Mouse (Mus musculus) ES-E14 (cell line): ENCODE results near the gene Rpgrip1l. TPM values are rescaled to one million over a fixed set of nuclear protein-coding genes. Genes with fewer than 3 reads are reported as not detected.

Experiments used
- DNase-seq: peaks from one replicate; pipeline ENCODE4 v3.0.0-alpha.2; 2013; ENCODE audit warnings: low read depth, low spot score
- H3K27ac ChIP-seq: 2 replicates; pipeline ENCODE4 v1.5.1; 2012; ENCODE audit warnings: low read depth, mild to moderate bottlenecking, low read length, moderate library complexity, mixed read lengths; ENCODE audit not compliant: poor library complexity, insufficient read depth, severe bottlenecking
- H3K36me3 ChIP-seq: 2 replicates; pipeline ENCODE4 v1.6.1; 2012; ENCODE audit warnings: mild to moderate bottlenecking, low read length, moderate library complexity, mixed read lengths; ENCODE audit not compliant: control insufficient read depth, poor library complexity, insufficient read depth, severe bottlenecking
- H3K4me1 ChIP-seq, 2 experiments: fragments of 150-350 bp in 1 of 2; sonication (generic) in 1 of 2; 2 replicates each; pipeline ENCODE4 v1.6.1; 2012; ENCODE audit warnings: low read length in 2 of 2, mild to moderate bottlenecking in 1 of 2, mixed read lengths in 1 of 2; ENCODE audit not compliant: control insufficient read depth in 2 of 2, insufficient read depth in 2 of 2, poor library complexity in 1 of 2
- H3K4me3 ChIP-seq, 2 experiments: fragments of 150-350 bp in 1 of 2; sonication (generic) in 1 of 2; 2 replicates each; pipeline ENCODE4 v1.5.1; 2012; ENCODE audit warnings: low read length in 2 of 2, low read depth in 1 of 2, mild to moderate bottlenecking in 1 of 2, mixed read lengths in 1 of 2; ENCODE audit not compliant: insufficient read depth in 1 of 2, poor library complexity in 1 of 2, severe bottlenecking in 1 of 2
- H3K9ac ChIP-seq: 2 replicates; pipeline ENCODE4 v1.6.1; 2012; ENCODE audit warnings: low read depth, mild to moderate bottlenecking, low read length, mixed read lengths; ENCODE audit not compliant: poor library complexity, insufficient read depth, severe bottlenecking
- H3K9me3 ChIP-seq: fragments of 150-350 bp; sonication (generic); 2 replicates; pipeline ENCODE4 v1.6.1; 2012; ENCODE audit warnings: low read depth, mild to moderate bottlenecking, low read length; ENCODE audit not compliant: control insufficient read depth, insufficient read depth
- CHD2 ChIP-seq: IDR thresholded peaks from 2 replicates; pipeline ENCODE4 v1.6.1; 2014; ENCODE audit warnings: mild to moderate bottlenecking, low read depth, low read length, inconsistent platforms
- HCFC1 ChIP-seq: IDR thresholded peaks from 2 replicates; pipeline ENCODE4 v1.6.1; 2012; ENCODE audit warnings: low read length, inconsistent platforms, borderline replicate concordance; ENCODE audit not compliant: insufficient read depth
- MAFK ChIP-seq: IDR thresholded peaks from 2 replicates; pipeline ENCODE4 v1.6.1; 2014; ENCODE audit warnings: mild to moderate bottlenecking, low read depth, low read length, inconsistent platforms; ENCODE audit not compliant: insufficient read depth
- ZC3H11A ChIP-seq: IDR thresholded peaks from 2 replicates; pipeline ENCODE4 v1.6.1; 2012; ENCODE audit warnings: low read depth, mild to moderate bottlenecking, inconsistent platforms, low read length, borderline replicate concordance
- ZNF384 ChIP-seq: IDR thresholded peaks from 2 replicates; pipeline ENCODE4 v1.6.1; 2012; ENCODE audit warnings: low read depth, low read length, inconsistent platforms
- in situ Hi-C, 2 experiments: fragments of 600-800 bp; cut with MboI; formaldehyde crosslinking; loops; one replicate each; pipeline ENCODE4 v1.15.1; 2025; ENCODE audit warnings: low sequenced_read_pairs in 2 of 2, inconsistent platforms in 1 of 2; ENCODE audit not compliant: unreplicated experiment in 2 of 2
- total RNA-seq: library from RNA; depleted of rRNA; stranded (reverse); fragments of 300-350 nt; gene quantifications from 2 replicates; pipeline ENCODE4 v1.2.3, GENCODE M21; 2012

Gene Rpgrip1l
- total RNA-seq, 1 experiment = 2.7 TPM

DNA sequence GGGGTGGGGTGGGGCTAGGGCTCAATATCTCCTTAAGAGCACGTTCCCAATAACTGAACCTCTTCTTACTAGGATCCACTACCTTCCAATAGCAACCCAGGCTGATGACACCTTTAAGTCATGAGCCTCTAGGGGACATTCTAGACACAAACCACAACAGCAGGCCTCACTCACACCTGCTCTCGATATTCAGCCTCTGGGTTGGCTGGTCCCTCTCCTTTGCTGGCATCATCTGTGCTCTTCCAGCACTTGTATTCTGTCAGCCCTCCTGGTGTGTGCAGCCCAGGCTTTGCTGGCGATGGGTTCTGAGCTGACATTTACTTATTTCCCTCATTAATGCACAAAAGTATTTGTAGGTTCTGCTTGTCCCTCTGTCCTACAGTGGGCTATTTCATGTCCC is 98.8 kb downstream of the Rpgrip1l start:
- H3K9ac ChIP-seq = no peak overlapping the region
- no peak for TF ChIP-seq ZC3H11A
- TF ChIP-seq CHD2 = no peak
- no peak for TF ChIP-seq MAFK
- TF ChIP-seq ZNF384 = no peak
- no peak for TF ChIP-seq HCFC1
- H3K9me3 ChIP-seq = no peaks in the 10 kb centered on the region
- in situ Hi-C loops = no loop called here
- no peaks in the 10 kb centered on the region for H3K36me3 ChIP-seq
- no peak overlapping the region for H3K27ac ChIP-seq
- no peaks in the 10 kb centered on the region for H3K4me1 ChIP-seq
- no peak for DNase-seq
- no peak overlapping the region for H3K4me3 ChIP-seq

DNA sequence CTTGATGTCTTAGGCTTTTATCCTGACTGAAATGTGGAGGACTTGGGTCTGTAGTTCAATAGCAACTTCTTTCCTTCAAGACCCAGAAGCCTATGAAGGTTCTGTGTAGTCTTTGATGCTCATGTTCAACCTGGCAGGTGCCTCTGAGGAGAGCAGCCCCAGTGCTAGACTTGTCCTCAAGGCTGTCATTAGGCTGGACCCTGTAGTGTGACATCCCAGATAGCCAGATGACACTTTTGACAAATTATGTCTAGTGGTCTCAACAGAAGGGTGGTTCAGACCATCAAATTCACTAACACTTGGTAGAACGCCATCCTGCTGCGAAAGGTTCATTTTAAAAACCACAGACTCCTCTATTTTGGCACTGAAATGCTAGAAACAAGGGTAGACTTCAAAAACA is 100.1 kb downstream of the Rpgrip1l start:
- Histone ChIP-seq H3K4me3 (no peak overlapping the region), H3K4me1 (no peaks in the 10 kb centered on the region), H3K27ac (no peak overlapping the region), H3K9ac (no peak overlapping the region), H3K9me3 (no peaks in the 10 kb centered on the region), H3K36me3 (no peaks in the 10 kb centered on the region)
- TF ChIP-seq MAFK = no peak
- TF ChIP-seq ZNF384 = no peak
- TF ChIP-seq ZC3H11A = no peak
- TF ChIP-seq HCFC1 = no peak
- no peak for TF ChIP-seq CHD2
- DNase-seq = no peak
- in situ Hi-C loops = no loop called here

DNA sequence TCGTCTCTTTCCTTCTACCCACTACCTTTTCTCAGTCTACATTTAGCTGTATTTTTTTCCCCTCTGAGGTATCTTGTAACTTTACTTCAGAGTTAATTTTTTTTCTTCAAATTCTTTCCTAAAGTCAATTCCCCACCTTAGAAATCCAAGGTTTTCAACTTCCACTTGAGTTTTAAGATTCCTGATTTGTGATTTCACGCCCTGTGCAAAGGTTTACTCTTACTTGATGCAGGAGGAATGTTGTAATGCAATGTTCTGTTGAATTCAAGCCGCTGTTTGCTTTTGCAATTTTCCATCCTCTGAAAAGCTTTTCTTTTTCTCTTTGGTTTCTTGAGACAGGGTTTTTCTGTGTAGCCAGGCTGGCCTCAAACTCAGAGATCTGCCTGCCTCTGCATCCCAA is 103.4 kb downstream of the Rpgrip1l start:
- Histone ChIP-seq H3K9me3 (no peaks in the 10 kb centered on the region), H3K9ac (no peak overlapping the region), H3K4me3 (no peak overlapping the region), H3K27ac (no peak overlapping the region), H3K36me3 (no peaks in the 10 kb centered on the region), H3K4me1 (no peaks in the 10 kb centered on the region)
- TF ChIP-seq MAFK = no peak
- no peak for TF ChIP-seq HCFC1
- TF ChIP-seq ZNF384 = no peak
- no peak for TF ChIP-seq CHD2
- TF ChIP-seq ZC3H11A = no peak
- in situ Hi-C loops = no loop called here
- DNase-seq = no peak

DNA sequence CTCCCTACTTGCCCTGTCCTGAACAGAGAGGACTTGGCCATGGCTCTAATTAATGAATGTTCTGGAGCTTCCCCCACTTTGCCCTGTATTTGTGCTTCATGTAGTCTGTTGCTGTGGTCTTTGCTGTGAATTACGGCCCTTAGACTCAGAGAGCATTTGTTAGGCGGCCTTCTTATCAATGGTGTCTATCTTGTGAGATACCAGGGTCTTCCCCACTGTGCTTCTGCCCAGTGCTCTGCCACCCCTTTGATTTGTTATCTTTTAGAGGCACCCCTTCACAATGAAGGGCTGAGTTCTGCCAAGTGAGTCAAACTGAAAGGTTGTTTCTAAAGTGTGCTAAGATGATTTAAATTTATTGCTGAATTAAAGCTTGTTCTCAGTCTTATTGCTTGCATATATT is 105.4 kb downstream of the Rpgrip1l start:
- Histone ChIP-seq H3K4me1 (no peaks in the 10 kb centered on the region), H3K27ac (no peak overlapping the region), H3K9ac (no peak overlapping the region), H3K36me3 (no peaks in the 10 kb centered on the region), H3K9me3 (no peaks in the 10 kb centered on the region), H3K4me3 (no peak overlapping the region)
- no peak for TF ChIP-seq MAFK
- no peak for TF ChIP-seq CHD2
- no peak for TF ChIP-seq ZNF384
- no peak for TF ChIP-seq ZC3H11A
- TF ChIP-seq HCFC1 = no peak
- DNase-seq = no peak
- in situ Hi-C loops = no loop called here

DNA sequence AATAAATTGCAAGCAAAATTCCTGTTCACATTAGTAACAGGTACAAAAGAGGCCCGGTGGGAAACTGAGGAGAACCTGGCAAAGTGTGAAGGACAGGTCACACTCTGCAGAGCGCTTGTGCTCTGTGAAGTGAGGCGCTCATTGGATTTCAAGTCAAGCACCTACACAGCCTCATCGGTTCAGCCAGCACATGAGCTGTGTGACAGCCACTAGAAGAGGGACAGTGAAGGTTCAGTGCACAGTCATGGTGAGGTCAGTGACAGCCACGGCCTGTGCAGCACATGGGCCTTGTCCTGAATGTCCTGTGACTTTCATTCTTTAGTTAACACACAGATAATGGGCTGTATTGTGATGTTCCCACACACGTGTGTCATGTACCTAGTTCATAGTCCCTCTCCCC is 107.2 kb downstream of the Rpgrip1l start:
- Histone ChIP-seq H3K9me3 (no peaks in the 10 kb centered on the region), H3K9ac (no peak overlapping the region), H3K4me1 (no peaks in the 10 kb centered on the region), H3K36me3 (no peaks in the 10 kb centered on the region), H3K4me3 (no peak overlapping the region), H3K27ac (no peak overlapping the region)
- no peak for DNase-seq
- in situ Hi-C loops = no loop called here
- TF ChIP-seq HCFC1 (no peak), ZNF384 (no peak), CHD2 (no peak), ZC3H11A (no peak), MAFK (no peak)
